Mouse (Mus musculus) liver, embryonic 15.5 days (tissue): ENCODE measurements at regions not wholly inside any gene's neighbourhood (a gene's known extent, or its start where the extent isn't known, plus 50 kb on each side); places are given as distances from the start of the nearest gene placed in this dataset.
"Not testable (repeated sequence)": the region's sequence is repeated elsewhere in the genome, so short reads cannot be mapped to it uniquely, and the experiment has no call there.

Experiments used
- ATAC-seq: fragments of 200-750 bp; cut with Nextera tagmentation; 2 replicates; pipeline ENCODE4 v1.8.0; 2017; ENCODE audit warnings: moderate number of reproducible peaks, mild to moderate bottlenecking, moderate library complexity; ENCODE audit not compliant: insufficient read depth
- H3K27ac ChIP-seq: fragments of 300-500 bp; sonication (generic); replicated peaks from 2 replicates; pipeline ENCODE4 v1.5.1; 2015; ENCODE audit warnings: mild to moderate bottlenecking, inconsistent platforms
- H3K27me3 ChIP-seq: fragments of 300-500 bp; sonication (generic); 2 replicates; pipeline ENCODE4 v1.6.1; 2015; ENCODE audit warnings: mild to moderate bottlenecking, inconsistent platforms
- H3K36me3 ChIP-seq: fragments of 300-500 bp; sonication (generic); replicated peaks from 2 replicates; pipeline ENCODE4 v1.6.1; 2015; ENCODE audit warnings: moderate library complexity, mild to moderate bottlenecking, inconsistent platforms
- H3K4me1 ChIP-seq: fragments of 300-500 bp; sonication (generic); replicated peaks from 2 replicates; pipeline ENCODE4 v1.6.1; 2015; ENCODE audit warnings: inconsistent platforms
- H3K4me2 ChIP-seq: fragments of 300-500 bp; sonication (generic); 2 replicates; pipeline ENCODE4 v1.6.1; 2015; ENCODE audit warnings: moderate library complexity, mild to moderate bottlenecking, inconsistent platforms
- H3K4me3 ChIP-seq: fragments of 300-500 bp; sonication (generic); replicated peaks from 2 replicates; pipeline ENCODE4 v1.5.1; 2015; ENCODE audit warnings: mild to moderate bottlenecking, inconsistent platforms
- H3K9ac ChIP-seq: fragments of 300-500 bp; sonication (generic); 2 replicates; pipeline ENCODE4 v1.6.1; 2015; ENCODE audit warnings: moderate library complexity, mild to moderate bottlenecking, inconsistent platforms
- H3K9me3 ChIP-seq: fragments of 300-500 bp; sonication (generic); replicated peaks from 2 replicates; pipeline ENCODE4 v1.6.1; 2016; ENCODE audit warnings: inconsistent platforms
- WGBS: fragments of 180-500 bp; shearing (Covaris S2); methylation state at CpG from one replicate; pipeline ENCODE4 v1.1.7; 2015; ENCODE audit warnings: mixed read lengths; ENCODE audit not compliant: insufficient replicate concordance; 5-methylcytosine and 5-hydroxymethylcytosine counted together

DNA sequence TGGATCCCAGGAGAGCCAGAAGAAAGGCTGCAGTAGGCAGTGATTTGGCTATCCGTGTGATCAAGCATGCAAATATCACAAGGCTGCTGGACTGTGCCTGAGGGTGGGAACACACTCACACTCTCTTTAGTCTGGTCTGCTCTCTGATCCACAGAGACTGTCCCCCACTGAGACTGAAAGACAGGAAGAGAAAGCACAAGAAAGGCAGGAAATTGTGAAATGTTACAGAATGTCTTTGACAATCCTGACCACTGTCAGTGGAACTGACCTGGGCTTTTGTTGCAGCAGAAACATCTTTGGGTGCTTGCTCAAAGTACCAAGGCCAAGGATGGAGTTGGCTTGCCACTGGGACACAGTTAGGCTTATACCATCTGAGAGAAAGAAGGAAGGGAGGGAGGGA, 52.3 kb upstream of the Gpd2 start:
- no peak overlapping the region for H3K27ac ChIP-seq

DNA sequence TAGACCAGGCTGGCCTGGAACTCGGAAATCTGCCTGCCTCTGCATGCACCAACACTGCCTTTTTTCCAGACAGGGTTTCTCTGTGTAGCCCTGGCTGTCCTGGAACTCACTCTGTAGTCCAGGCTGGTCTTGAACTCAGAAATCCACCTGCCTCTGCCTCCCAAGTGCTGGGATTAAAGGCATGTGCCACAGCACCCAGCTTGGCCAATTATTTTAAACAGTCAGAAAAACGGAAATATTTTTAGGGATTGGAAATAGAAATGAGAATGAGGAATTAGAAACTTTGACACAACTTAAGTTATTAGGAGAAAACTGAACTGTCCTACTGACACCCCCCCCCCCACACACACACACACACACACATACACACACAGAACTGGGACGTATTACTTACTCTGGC, 54.3 kb upstream of the Gpd2 start:
- 41% methylated on average over 3 of the region's 3 CpGs for WGBS
- H3K9me3 ChIP-seq, H3K36me3 ChIP-seq, H3K4me2 ChIP-seq, ATAC-seq, H3K27me3 ChIP-seq, H3K27ac ChIP-seq, H3K9ac ChIP-seq, H3K4me1 ChIP-seq, H3K4me3 ChIP-seq: not testable (repeated sequence)

More for the DNA sequence above, 52.3 kb upstream of the Gpd2 start:
- Histone ChIP-seq H3K4me3 (no peak overlapping the region), H3K27me3 (no peaks in the 10 kb centered on the region), H3K36me3 (no peaks in the 10 kb centered on the region), H3K4me2 (no peak overlapping the region), H3K9ac (no peak overlapping the region), H3K9me3 (no peaks in the 10 kb centered on the region), H3K4me1 (peaks cover 13% of the 10 kb centered on the region)
- WGBS, result 23% methylated on average over 1 of the region's 1 CpGs
- ATAC-seq, result no peak

DNA sequence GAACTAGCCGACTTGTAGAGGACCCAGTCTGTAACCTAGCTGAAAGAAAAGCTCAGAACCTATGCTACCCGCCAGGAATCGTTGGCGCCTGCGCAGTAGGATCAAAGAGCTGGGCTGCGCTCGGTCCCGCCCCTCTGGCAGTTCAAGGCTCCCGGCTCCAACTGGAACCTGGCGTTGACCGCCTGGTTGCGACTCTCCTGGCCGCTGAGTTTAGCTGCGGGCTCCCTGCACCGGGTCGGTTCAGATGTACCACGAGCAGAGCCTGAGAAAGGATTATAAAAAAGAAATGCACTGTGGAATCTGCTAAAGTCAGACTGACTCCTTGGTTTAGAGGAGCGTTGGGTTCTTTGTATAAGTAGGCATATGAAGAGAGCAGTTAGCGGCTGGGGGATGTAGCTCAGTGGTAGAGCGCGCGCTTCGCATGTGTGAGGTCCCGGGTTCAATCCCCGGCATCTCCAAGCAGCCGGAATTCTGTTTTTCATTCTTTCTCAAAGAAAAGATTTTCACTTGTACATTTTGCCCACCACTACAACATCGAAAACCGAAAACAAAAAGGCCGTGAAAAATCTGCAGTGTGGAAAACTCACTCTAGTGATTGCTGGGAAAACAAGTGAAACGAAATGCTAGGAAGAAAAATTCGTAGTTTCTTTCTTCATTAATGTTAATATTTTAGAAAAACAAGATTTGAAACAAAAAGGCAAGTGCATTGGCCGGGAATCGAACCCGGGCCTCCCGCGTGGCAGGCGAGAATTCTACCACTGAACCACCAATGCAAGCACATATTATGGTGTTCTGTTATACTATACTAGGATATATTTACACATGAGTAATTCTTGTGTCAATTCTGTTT, 55.5 kb upstream of the Gpd2 start:
- WGBS, result under 1% methylated on average over 37 of the region's 37 CpGs
- Histone ChIP-seq H3K4me2 (peak overlapping the region; percentile 69), H3K9me3 (no peaks in the 10 kb centered on the region), H3K27ac (peak overlapping the region; percentile 68), H3K4me1 (peaks cover 8% of the 10 kb centered on the region), H3K9ac (peak overlapping the region; percentile 62), H3K27me3 (no peaks in the 10 kb centered on the region), H3K4me3 (peak overlapping the region; percentile 69), H3K36me3 (no peaks in the 10 kb centered on the region)
- ATAC-seq, result peak; percentile 94

DNA sequence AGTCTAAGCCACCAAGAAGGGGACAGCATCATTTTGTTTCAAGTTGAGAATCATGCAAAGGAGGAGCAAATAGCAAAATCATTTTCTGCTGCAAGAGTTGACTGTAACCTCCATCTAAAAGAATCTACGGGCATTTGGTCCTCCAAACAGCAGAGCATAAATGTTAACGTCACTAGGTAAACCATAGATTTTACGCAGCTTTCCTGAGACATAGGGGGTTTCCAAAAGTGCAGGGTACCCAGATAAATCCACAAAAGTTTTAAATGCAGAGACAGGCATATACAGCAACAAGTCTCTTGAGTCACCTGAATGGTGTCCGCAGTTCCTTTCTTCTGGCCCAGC, 56.1 kb upstream of the Gpd2 start:
- Histone ChIP-seq H3K9me3 (no peaks in the 10 kb centered on the region), H3K4me2 (peak overlapping the region; percentile 69), H3K27me3 (no peaks in the 10 kb centered on the region), H3K27ac (peak overlapping the region; percentile 68; the same call in 1 of the 2 replicates), H3K4me1 (peaks cover 8% of the 10 kb centered on the region), H3K4me3 (peak overlapping the region; percentile 69), H3K9ac (peak overlapping the region; percentile 62), H3K36me3 (no peaks in the 10 kb centered on the region)
- WGBS, result 18% methylated on average over 4 of the region's 4 CpGs
- ATAC-seq, result no peak

DNA sequence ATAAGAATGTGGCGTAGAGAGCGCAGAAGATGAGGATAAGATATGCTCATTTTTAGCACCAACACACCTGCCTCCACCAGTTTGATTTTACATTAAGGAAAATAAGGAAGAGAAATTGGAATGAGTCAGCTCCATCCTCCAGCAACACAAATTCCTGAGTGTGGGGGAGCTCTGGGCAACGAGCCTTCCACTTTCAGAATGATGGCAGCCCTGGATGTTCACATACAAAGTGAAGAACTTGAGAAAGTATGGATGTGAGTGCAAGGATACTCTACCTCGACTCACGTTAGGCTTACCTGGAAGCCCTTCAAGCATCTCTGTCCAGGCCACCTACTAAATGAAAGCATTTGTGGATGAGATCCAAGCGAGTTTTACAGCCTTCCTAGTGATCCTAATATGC, 54.3 kb upstream of the Nr4a2 start:
- ATAC-seq, result no peak
- H3K9ac ChIP-seq, result no peak overlapping the region
- H3K36me3 ChIP-seq, result no peaks in the 10 kb centered on the region
- H3K4me2 ChIP-seq, result no peak overlapping the region
- 59% methylated on average over 6 of the region's 6 CpGs for WGBS
- H3K27ac ChIP-seq, result no peak overlapping the region
- H3K4me3 ChIP-seq, result no peak overlapping the region
- H3K9me3 ChIP-seq, result no peaks in the 10 kb centered on the region
- no peaks in the 10 kb centered on the region for H3K27me3 ChIP-seq
- peaks cover 8% of the 10 kb centered on the region for H3K4me1 ChIP-seq

DNA sequence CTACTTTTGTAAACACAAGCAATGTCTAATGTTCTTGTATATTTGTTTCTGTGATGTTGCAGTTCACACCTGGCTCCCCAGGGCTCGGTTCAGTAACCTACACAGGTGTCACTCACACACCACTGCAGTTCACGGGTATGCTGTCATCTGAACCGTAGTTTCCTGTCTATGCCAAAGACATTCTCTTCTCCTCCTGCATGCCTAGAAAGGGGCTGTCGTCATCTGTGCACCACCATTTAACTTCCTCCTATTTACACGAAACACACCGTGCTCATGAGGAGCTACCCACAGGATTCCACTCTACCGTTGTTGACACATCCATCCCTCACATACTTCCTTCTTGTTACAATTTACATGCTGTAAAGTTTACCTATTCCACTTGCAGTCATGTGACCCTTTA, 52.7 kb upstream of the Nr4a2 start:
- Histone ChIP-seq H3K4me2 (no peak overlapping the region), H3K4me3 (no peak overlapping the region), H3K36me3 (no peaks in the 10 kb centered on the region), H3K4me1 (peaks cover 6% of the 10 kb centered on the region), H3K9me3 (no peaks in the 10 kb centered on the region), H3K27me3 (no peaks in the 10 kb centered on the region), H3K27ac (no peak overlapping the region), H3K9ac (no peak overlapping the region)
- WGBS, result 41% methylated on average over 7 of the region's 7 CpGs
- ATAC-seq, result no peak

DNA sequence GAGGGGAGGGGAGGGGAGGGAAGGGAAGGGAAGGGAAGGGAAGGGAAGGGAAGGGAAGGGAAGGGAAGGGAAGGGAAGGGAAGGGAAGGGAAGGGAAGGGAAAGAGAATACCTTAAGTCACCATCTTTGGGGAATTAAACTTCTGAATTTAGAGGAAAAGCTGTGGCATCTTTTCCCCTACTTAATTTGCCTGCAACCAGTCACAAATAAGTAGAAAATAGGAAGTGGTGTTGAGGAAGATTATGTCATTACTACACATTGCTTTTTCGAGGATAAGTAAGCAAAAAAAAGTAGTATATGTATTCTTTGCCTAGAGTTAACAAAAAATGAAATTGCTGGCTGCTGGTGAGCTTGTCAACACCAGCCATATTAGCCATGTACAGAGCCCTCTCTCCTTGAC, 51.4 kb upstream of the Nr4a2 start:
- 9% methylated on average over 1 of the region's 1 CpGs for WGBS
- H3K4me2 ChIP-seq, result no peak overlapping the region
- no peaks in the 10 kb centered on the region for H3K36me3 ChIP-seq
- no peak overlapping the region for H3K9ac ChIP-seq
- H3K4me3 ChIP-seq, result no peak overlapping the region
- ATAC-seq, result no peak
- H3K9me3 ChIP-seq, result no peaks in the 10 kb centered on the region
- no peaks in the 10 kb centered on the region for H3K4me1 ChIP-seq
- no peak overlapping the region for H3K27ac ChIP-seq
- H3K27me3 ChIP-seq, result no peaks in the 10 kb centered on the region
